Mouse (Mus musculus): Measurements from ENCODE around the gene Tgm6.

- no peak for TF ChIP-seq CTCF (IDR thresholded peaks at IDR 0.05; ENCODE audit: control insufficient read depth, insufficient read depth, insufficient read length)
- TF ChIP-seq CEBPB (IDR thresholded peaks at IDR 0.05; ENCODE audit: low read depth): no peak
Measured at GRCm38 (mm10) chr2:130157231-130158087, 45.2 kb downstream of the Tgm6 start.

All from C2C12 (cell line).